Mouse (Mus musculus): Measurements from ENCODE around the gene Homer3. TPM values are rescaled to one million over a fixed set of nuclear protein-coding genes. Genes with fewer than 3 reads are reported as not detected.

The Homer3 gene
- polyA plus RNA-seq (2014; fragmentation: Nextera tagmentation; extraction: Ambion mirVana): 33.9 and 37.9 TPM in 2 replicates

DNA sequence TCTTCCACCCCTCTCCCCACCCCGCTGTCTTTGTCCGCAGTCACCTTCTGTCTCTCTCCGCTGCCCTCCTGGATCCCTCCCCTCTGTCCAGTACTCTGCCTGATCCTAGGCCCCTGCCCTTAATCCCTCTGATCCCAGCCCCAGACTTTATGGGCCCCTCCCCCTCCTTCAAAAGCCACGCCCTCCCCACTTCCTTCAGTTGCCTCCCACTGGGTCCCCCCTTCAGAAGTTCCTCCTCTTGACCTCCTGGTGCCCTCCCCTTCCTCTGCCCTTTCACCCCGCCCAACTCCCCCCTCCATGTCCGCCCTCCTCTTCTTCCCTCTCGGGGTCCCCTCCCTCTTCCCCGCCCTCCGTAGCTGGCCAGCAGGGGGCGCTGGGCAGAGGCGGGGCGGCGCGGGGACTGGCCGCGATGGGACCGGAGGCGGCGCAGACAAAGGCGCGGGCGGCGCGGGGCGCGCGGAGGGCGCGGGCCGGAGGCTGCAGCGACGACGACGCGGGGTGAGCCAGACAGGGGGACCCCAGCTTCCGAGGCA, at the start of gene Homer3:
Gene Homer3 (plus strand): TSS at position 225 of the 533 bp plus-strand sequence.
- Histone ChIP-seq H3K4me1 (replicated peaks; ENCODE audit: control insufficient read depth, insufficient read depth, low read length) (peaks cover 33% of the 10 kb centered on the region), H3K9me3 (ENCODE audit: control insufficient read depth, low read length) (no peaks in the 10 kb centered on the region), H3K36me3 (ENCODE audit: control insufficient read depth, insufficient read depth, low read length) (peaks cover 23% of the 10 kb centered on the region), H3K27ac (ENCODE audit: low read depth, low read length) (peak within 1 kb of the TSS; percentile 65), H3K4me3 (ENCODE audit: low read depth, low read length) (peak within 1 kb of the TSS; percentile 72), H3K9ac (ENCODE audit: low read depth, low read length) (peak within 1 kb of the TSS; percentile 86), H3K4me2 (peak within 1 kb of the TSS; percentile 88), H3K27me3 (replicated peaks; ENCODE audit: control insufficient read depth, insufficient read depth, low read length) (no peaks in the 10 kb centered on the region)
- ATAC-seq (replicated peaks; ENCODE audit: low FRiP score): peak; percentile 85
- DNase-seq (ENCODE audit: low spot score): peak; percentile 94
- 1% methylated on average over 35 of the region's 36 CpGs for WGBS

- no peaks in the 10 kb centered on the region for H3K27me3 ChIP-seq (replicated peaks; ENCODE audit: control insufficient read depth, insufficient read depth, low read length)
- no peak for ATAC-seq (replicated peaks; ENCODE audit: low FRiP score)
- H3K4me2 ChIP-seq: peak overlapping the region; percentile 98
- H3K9me3 ChIP-seq (ENCODE audit: control insufficient read depth, low read length): no peaks in the 10 kb centered on the region
- H3K9ac ChIP-seq (ENCODE audit: low read depth, low read length): peak overlapping the region; percentile 84
- DNase-seq (ENCODE audit: low spot score): no peak
- WGBS: 3% methylated on average over 13 of the region's 13 CpGs
- peak overlapping the region; percentile 87; the same call in 1 of the 2 replicates for H3K27ac ChIP-seq (ENCODE audit: low read depth, low read length)
- peaks cover 19% of the 10 kb centered on the region for H3K4me1 ChIP-seq (replicated peaks; ENCODE audit: control insufficient read depth, insufficient read depth, low read length)
- H3K4me3 ChIP-seq (ENCODE audit: low read depth, low read length): peak overlapping the region; percentile 74
- H3K36me3 ChIP-seq (ENCODE audit: control insufficient read depth, insufficient read depth, low read length): peaks cover 19% of the 10 kb centered on the region
These were observed 49.0 kb upstream of the Homer3 start for GRCm38 (mm10) chr8:70233606-70234005.

DNA sequence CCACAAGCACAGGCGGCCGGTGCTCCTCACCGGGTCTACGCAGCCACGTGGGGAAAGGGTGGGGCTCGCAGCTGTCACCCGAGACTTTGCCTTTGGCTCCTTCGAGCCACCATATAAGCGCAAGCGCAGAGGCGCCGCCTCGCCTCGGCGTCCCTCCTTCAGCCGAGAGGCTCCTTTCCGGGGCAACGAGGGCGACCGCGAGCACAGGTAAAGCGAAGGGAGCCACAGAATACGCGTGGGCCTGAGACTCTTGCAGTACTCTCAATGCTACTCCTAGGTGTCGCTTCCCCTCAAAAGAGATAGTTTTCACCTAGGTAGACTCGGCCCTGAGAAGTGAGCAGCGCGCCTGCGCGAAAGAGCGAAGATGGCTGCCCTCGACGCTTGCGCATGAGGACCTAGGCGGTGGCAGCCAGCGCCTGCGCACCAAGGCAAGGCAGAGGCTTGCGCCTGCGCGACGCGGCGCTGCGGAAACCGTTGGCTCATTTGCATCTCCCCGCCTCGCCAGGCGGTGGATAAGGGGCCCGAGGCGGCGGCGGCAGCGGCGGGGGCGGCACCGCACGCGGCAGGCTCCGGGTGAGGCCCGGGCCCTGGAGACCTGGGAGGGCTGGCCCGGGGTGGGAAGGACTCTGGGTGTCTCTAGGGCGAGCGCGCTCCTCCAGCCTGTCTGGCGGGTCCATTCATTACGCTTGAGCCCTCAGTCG, 48.4 kb upstream of the Homer3 start, which contains the start of the genes Sugp2 and Armc6:
Gene Sugp2 (plus strand): TSS at position 147 of the 701 bp plus-strand sequence.
Gene Armc6 (minus strand): TSS at position 387 of the 701 bp plus-strand sequence.
- Histone ChIP-seq H3K27ac (ENCODE audit: low read depth, low read length) (peak within 1 kb of the TSS; percentile 87), H3K4me2 (peak within 1 kb of the TSS; percentile 98), H3K9ac (ENCODE audit: low read depth, low read length) (peak within 1 kb of the TSS; percentile 84), H3K4me1 (replicated peaks; ENCODE audit: control insufficient read depth, insufficient read depth, low read length) (peaks cover 19% of the 10 kb centered on the region), H3K36me3 (ENCODE audit: control insufficient read depth, insufficient read depth, low read length) (peaks cover 16% of the 10 kb centered on the region), H3K4me3 (ENCODE audit: low read depth, low read length) (peak within 1 kb of the TSS; percentile 74), H3K9me3 (ENCODE audit: control insufficient read depth, low read length) (no peaks in the 10 kb centered on the region), H3K27me3 (replicated peaks; ENCODE audit: control insufficient read depth, insufficient read depth, low read length) (no peaks in the 10 kb centered on the region)
- ATAC-seq (replicated peaks; ENCODE audit: low FRiP score) (peak; percentile 96), DNase-seq (ENCODE audit: low spot score) (peak; percentile 94)
- WGBS: under 1% methylated on average over 67 of the region's 67 CpGs

DNA sequence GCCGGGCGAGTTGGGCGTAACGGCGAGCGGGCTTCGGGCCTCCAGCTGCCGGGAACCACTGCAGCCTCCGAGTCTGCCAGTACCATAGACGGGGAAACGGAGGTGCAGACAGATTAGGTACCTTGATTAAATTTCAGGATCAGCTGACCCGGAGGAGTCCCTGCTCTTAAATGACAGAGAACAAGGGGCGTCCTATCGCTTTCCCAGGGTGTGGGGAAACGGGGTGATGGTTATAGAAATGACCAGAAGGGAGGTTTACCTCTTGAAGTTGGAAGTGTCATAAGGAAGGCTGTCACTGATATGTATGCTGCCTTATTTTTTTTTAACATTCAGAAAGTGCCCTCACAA, 47.9 kb upstream of the Homer3 start:
- Histone ChIP-seq H3K27ac (ENCODE audit: low read depth, low read length) (peak overlapping the region; percentile 87), H3K36me3 (ENCODE audit: control insufficient read depth, insufficient read depth, low read length) (peaks cover 16% of the 10 kb centered on the region), H3K9ac (ENCODE audit: low read depth, low read length) (peak overlapping the region; percentile 84), H3K27me3 (replicated peaks; ENCODE audit: control insufficient read depth, insufficient read depth, low read length) (no peaks in the 10 kb centered on the region), H3K4me1 (replicated peaks; ENCODE audit: control insufficient read depth, insufficient read depth, low read length) (peaks cover 19% of the 10 kb centered on the region), H3K4me2 (peak overlapping the region; percentile 98), H3K9me3 (ENCODE audit: control insufficient read depth, low read length) (no peaks in the 10 kb centered on the region), H3K4me3 (ENCODE audit: low read depth, low read length) (peak overlapping the region; percentile 74)
- ATAC-seq (replicated peaks; ENCODE audit: low FRiP score) (no peak), DNase-seq (ENCODE audit: low spot score) (no peak)
- under 1% methylated on average over 15 of the region's 15 CpGs for WGBS

DNA sequence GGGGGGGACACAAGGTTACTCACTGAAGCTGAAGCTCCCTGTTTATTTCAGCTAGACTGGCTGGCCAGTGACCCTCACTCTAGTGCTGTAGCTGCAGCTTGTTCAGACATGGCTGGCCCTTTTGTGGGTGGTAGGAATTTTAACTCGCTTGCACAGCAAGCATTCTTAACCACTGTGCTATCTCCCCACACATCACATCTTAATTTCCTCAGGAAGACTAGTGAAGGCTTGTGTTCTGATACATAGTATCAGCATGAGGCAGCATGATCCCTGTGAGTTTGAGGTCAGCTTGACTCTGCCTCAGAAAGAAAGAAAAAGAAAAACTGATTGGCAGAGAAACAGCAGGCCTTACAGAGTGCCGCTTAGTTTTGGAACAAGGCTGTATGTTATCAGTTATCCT, 44.8 kb upstream of the Homer3 start:
- Histone ChIP-seq H3K4me2 (peak overlapping the region; percentile 28), H3K9ac (ENCODE audit: low read depth, low read length) (0 out of 2 replicates have a peak overlapping the region, but pooled peaks have one; percentile 22), H3K4me1 (replicated peaks; ENCODE audit: control insufficient read depth, insufficient read depth, low read length) (peaks cover 19% of the 10 kb centered on the region), H3K9me3 (ENCODE audit: control insufficient read depth, low read length) (no peaks in the 10 kb centered on the region), H3K27me3 (replicated peaks; ENCODE audit: control insufficient read depth, insufficient read depth, low read length) (no peaks in the 10 kb centered on the region), H3K4me3 (ENCODE audit: low read depth, low read length) (no peak overlapping the region), H3K27ac (ENCODE audit: low read depth, low read length) (no peak overlapping the region), H3K36me3 (ENCODE audit: control insufficient read depth, insufficient read depth, low read length) (peaks cover 29% of the 10 kb centered on the region)
- ATAC-seq (replicated peaks; ENCODE audit: low FRiP score) (no peak), DNase-seq (ENCODE audit: low spot score) (no peak)
- WGBS: 43% methylated on average over 2 of the region's 2 CpGs

DNA sequence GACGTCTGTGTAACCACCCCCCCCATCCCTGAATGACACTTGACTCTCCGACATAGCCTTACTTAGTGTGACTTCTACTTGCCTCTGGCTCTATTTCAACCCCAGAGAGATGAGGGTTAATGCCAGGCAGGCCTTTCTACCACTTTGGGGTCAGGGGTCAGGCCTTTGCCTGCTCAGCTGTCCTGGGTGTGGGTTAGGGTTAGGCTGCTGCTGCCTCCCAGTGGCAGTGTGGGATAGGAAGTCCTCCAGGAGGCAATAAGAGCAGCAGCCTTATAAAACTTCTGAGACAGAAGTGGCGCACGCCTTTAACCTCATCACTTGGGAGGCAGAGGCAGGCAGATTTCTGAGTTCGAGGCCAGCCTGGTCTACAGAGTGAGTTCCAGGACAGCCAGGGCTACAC, 42.0 kb upstream of the Homer3 start:
- no peaks in the 10 kb centered on the region for H3K9me3 ChIP-seq (ENCODE audit: control insufficient read depth, low read length)
- H3K27ac ChIP-seq (ENCODE audit: low read depth, low read length): no peak overlapping the region
- no peaks in the 10 kb centered on the region for H3K27me3 ChIP-seq (replicated peaks; ENCODE audit: control insufficient read depth, insufficient read depth, low read length)
- peaks cover 14% of the 10 kb centered on the region for H3K4me1 ChIP-seq (replicated peaks; ENCODE audit: control insufficient read depth, insufficient read depth, low read length)
- ATAC-seq (replicated peaks; ENCODE audit: low FRiP score): no peak
- no peak overlapping the region for H3K4me3 ChIP-seq (ENCODE audit: low read depth, low read length)
- no peak for DNase-seq (ENCODE audit: low spot score)
- no peak overlapping the region for H3K4me2 ChIP-seq
- peaks cover 44% of the 10 kb centered on the region for H3K36me3 ChIP-seq (ENCODE audit: control insufficient read depth, insufficient read depth, low read length)
- WGBS: 87% methylated on average over 5 of the region's 5 CpGs
- H3K9ac ChIP-seq (ENCODE audit: low read depth, low read length): no peak overlapping the region

- ATAC-seq (replicated peaks; ENCODE audit: low FRiP score): no peak
- H3K36me3 ChIP-seq (ENCODE audit: control insufficient read depth, insufficient read depth, low read length): peaks cover 54% of the 10 kb centered on the region
- WGBS: 92% methylated on average over 6 of the region's 6 CpGs
- H3K9ac ChIP-seq (ENCODE audit: low read depth, low read length): no peak overlapping the region
- no peaks in the 10 kb centered on the region for H3K9me3 ChIP-seq (ENCODE audit: control insufficient read depth, low read length)
- H3K27me3 ChIP-seq (replicated peaks; ENCODE audit: control insufficient read depth, insufficient read depth, low read length): no peaks in the 10 kb centered on the region
- no peak overlapping the region for H3K27ac ChIP-seq (ENCODE audit: low read depth, low read length)
- no peak overlapping the region for H3K4me2 ChIP-seq
- 0 out of 2 replicates have a peak, but pooled peaks cover 2% of the 10 kb centered on the region for H3K4me1 ChIP-seq (replicated peaks; ENCODE audit: control insufficient read depth, insufficient read depth, low read length)
- H3K4me3 ChIP-seq (ENCODE audit: low read depth, low read length): no peak overlapping the region
- no peak for DNase-seq (ENCODE audit: low spot score)
These were observed 36.0 kb upstream of the Homer3 start for GRCm38 (mm10) chr8:70246622-70247021.

DNA sequence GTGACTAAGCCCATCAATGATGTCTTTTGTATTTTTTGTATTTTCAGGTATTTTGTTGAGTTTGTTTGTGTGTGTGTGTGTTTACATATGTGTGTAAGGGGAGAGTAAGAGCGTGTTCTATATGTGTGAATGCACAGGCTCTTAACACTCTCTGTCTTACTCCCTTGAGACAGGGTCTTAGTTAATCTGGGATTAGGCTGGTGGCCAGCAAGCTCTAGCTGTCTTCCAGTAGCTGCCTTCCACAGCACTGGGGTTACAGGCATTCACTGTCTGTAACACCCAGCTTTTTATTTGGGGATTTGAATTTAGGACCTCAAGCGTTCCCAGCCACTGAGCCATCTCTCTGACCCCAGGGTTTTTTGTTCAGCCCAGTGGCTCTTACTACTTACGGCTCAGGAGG, 34.8 kb upstream of the Homer3 start:
- DNase-seq (ENCODE audit: low spot score): no peak

More for the DNA sequence above, 34.8 kb upstream of the Homer3 start:
- Histone ChIP-seq H3K36me3 (ENCODE audit: control insufficient read depth, insufficient read depth, low read length) (peaks cover 54% of the 10 kb centered on the region), H3K27me3 (replicated peaks; ENCODE audit: control insufficient read depth, insufficient read depth, low read length) (no peaks in the 10 kb centered on the region), H3K4me2 (no peak overlapping the region), H3K9ac (ENCODE audit: low read depth, low read length) (no peak overlapping the region), H3K4me3 (ENCODE audit: low read depth, low read length) (no peak overlapping the region), H3K27ac (ENCODE audit: low read depth, low read length) (no peak overlapping the region), H3K9me3 (ENCODE audit: control insufficient read depth, low read length) (no peaks in the 10 kb centered on the region), H3K4me1 (replicated peaks; ENCODE audit: control insufficient read depth, insufficient read depth, low read length) (0 out of 2 replicates have a peak, but pooled peaks cover 2% of the 10 kb centered on the region)
- no peak for ATAC-seq (replicated peaks; ENCODE audit: low FRiP score)
- WGBS: 94% methylated on average over 3 of the region's 3 CpGs

Measured in liver, embryonic 11.5 days (tissue).